Comparison of ENCODE assay signal across 8 mouse cellular contexts in genomic region chr16:78301183-78301830, GRCm38 (mm10). TPM values are rescaled to one million over a fixed set of nuclear protein-coding genes. Genes with fewer than 3 reads are reported as not detected.
DNase-seq lines count a peak whose midpoint lies in the region; ATAC-seq and TF ChIP-seq lines count a peak whose summit lies in the region.

Gene Cxadr (plus strand): TSS chr16:78301489.

- ATAC-seq in erythroblast, adult 5-6 weeks (replicated peaks; ENCODE audit: low FRiP score, poor library complexity, severe bottlenecking) = no peak
- peak; percentile 97 for ATAC-seq in midbrain, embryonic 11.5 days (ENCODE audit: low FRiP score)

- peak within 1 kb of the TSS; percentile 62 for H3K4me3 ChIP-seq in erythroblast, embryonic 14.5 days (replicated peaks)
- peak within 1 kb of the TSS; percentile 52 for H3K4me3 ChIP-seq in heart, adult 2 months
- peak within 1 kb of the TSS; percentile 96 for H3K4me3 ChIP-seq in limb, embryonic 10.5 days
- H3K4me3 ChIP-seq in midbrain, embryonic 11.5 days (ENCODE audit: low read depth, low read length) = peak within 1 kb of the TSS; percentile 89

- peaks cover 2% of the 10 kb centered on the region; the same call in 1 of the 2 replicates for H3K4me1 ChIP-seq in erythroblast, embryonic 14.5 days (ENCODE audit: control insufficient read depth)
- peaks cover 2% of the 10 kb centered on the region; the same call in 1 of the 2 replicates for H3K4me1 ChIP-seq in heart, adult 2 months (ENCODE audit: control insufficient read depth, insufficient read depth, low read length)
- H3K4me1 ChIP-seq in limb, embryonic 10.5 days = peaks cover 14% of the 10 kb centered on the region; the same call in 1 of the 2 replicates
- peaks cover 10% of the 10 kb centered on the region for H3K4me1 ChIP-seq in midbrain, embryonic 11.5 days (ENCODE audit: control insufficient read depth, insufficient read depth, low read length)

- H3K4me2 ChIP-seq in midbrain, embryonic 11.5 days = peak within 1 kb of the TSS; percentile 72

- peaks cover 47% of the 10 kb centered on the region for H3K27me3 ChIP-seq in erythroblast, embryonic 14.5 days (ENCODE audit: control insufficient read depth)
- H3K27me3 ChIP-seq in heart, adult 2 months (ENCODE audit: control insufficient read depth, insufficient read depth, low read length) = peaks cover 3% of the 10 kb centered on the region
- peaks cover 15% of the 10 kb centered on the region for H3K27me3 ChIP-seq in limb, embryonic 10.5 days (ENCODE audit: low read depth, poor library complexity, severe bottlenecking)
- no peaks in the 10 kb centered on the region for H3K27me3 ChIP-seq in midbrain, embryonic 11.5 days (ENCODE audit: control insufficient read depth, insufficient read depth, low read length)

- TF ChIP-seq POLR2A in heart, adult 2 months (IDR thresholded peaks at IDR 0.05; ENCODE audit: insufficient read depth, low read depth, low read length) = no peak

- WGBS in heart, adult 2 months = 2% methylated on average over 33 of the region's 34 CpGs
- WGBS in limb, embryonic 10.5 days = under 1% methylated on average over 34 of the region's 34 CpGs
- WGBS in midbrain, embryonic 11.5 days = under 1% methylated on average over 34 of the region's 34 CpGs

- peak within 1 kb of the TSS; percentile 85 for H3K9ac ChIP-seq in heart, adult 2 months (ENCODE audit: low read depth, low read length)
- peak within 1 kb of the TSS; percentile 90 for H3K9ac ChIP-seq in midbrain, embryonic 11.5 days (ENCODE audit: low read length)

- no peaks in the 10 kb centered on the region for H3K9me3 ChIP-seq in erythroblast, embryonic 14.5 days (ENCODE audit: control insufficient read depth, low read length)
- H3K9me3 ChIP-seq in limb, embryonic 10.5 days (replicated peaks) = no peaks in the 10 kb centered on the region
- H3K9me3 ChIP-seq in midbrain, embryonic 11.5 days (ENCODE audit: control insufficient read depth, low read length) = no peaks in the 10 kb centered on the region

- TF ChIP-seq CTCF in heart, adult 2 months (IDR thresholded peaks at IDR 0.05) = no peak

- DNase-seq in embryo, embryonic 11 days = peak; percentile 93
- peak; percentile 67 to 72 for DNase-seq in heart, adult 2 months
- DNase-seq in kidney, adult 18-20 months = peak; percentile 88
- DNase-seq in limb, embryonic 10.5 days (ENCODE audit: low spot score) = peak; percentile 92
- peak; percentile 98 for DNase-seq in midbrain, embryonic 11.5 days (ENCODE audit: low spot score, missing footprints)
- DNase-seq in right cerebral cortex, postnatal 36 days (ENCODE audit: low spot score in 2 of 2) = peak; percentile 82 to 85

- no peak for TF ChIP-seq EP300 in heart, adult 2 months (IDR thresholded peaks at IDR 0.05; ENCODE audit: insufficient read depth, low read depth, low read length)

- H3K36me3 ChIP-seq in erythroblast, embryonic 14.5 days (ENCODE audit: control insufficient read depth) = no peaks in the 10 kb centered on the region
- no peaks in the 10 kb centered on the region for H3K36me3 ChIP-seq in heart, adult 2 months (ENCODE audit: control insufficient read depth, insufficient read depth, low read length)
- H3K36me3 ChIP-seq in limb, embryonic 10.5 days = peaks cover 14% of the 10 kb centered on the region
- no peaks in the 10 kb centered on the region for H3K36me3 ChIP-seq in midbrain, embryonic 11.5 days (ENCODE audit: control insufficient read depth, insufficient read depth, low read length)

- H3K27ac ChIP-seq in heart, adult 2 months = peak within 1 kb of the TSS; percentile 76
- peak within 1 kb of the TSS; percentile 93 for H3K27ac ChIP-seq in limb, embryonic 10.5 days
- H3K27ac ChIP-seq in midbrain, embryonic 11.5 days (ENCODE audit: low read depth, low read length) = peak within 1 kb of the TSS; percentile 80

- no peaks in the 10 kb centered on the region for H3K79me2 ChIP-seq in heart, adult 2 months (replicated peaks; ENCODE audit: control insufficient read depth, insufficient read depth, low read length)

- intact Hi-C loops in heart, adult 2 months (cut with DNase I) = loop anchor here (5.0 kb wide), 1 partner anchor 39 kb away; no protein-coding TSS in a partner anchor

RNA-seq across cellular contexts. Expression of gene Cxadr, which starts in this region (rescaled TPM):
- polyA plus RNA-seq in erythroblast, embryonic 14.5 days (2012) = not detected in 2 replicates
- total RNA-seq in erythroblast, adult 5-6 weeks (2015; ENCODE audit: low replicate concordance) = 0.96 and 2.1 TPM in 2 replicates
- total RNA-seq in erythroblast, adult 5-6 weeks (2017; ENCODE audit: low replicate concordance) = 2.4 and 12.4 TPM in 2 replicates
- 10 to 100 TPM; 40.5 to 43.8 TPM for total RNA-seq in heart, adult 2 months (2021)
- 13.8 and 34.4 TPM in 2 replicates for polyA plus RNA-seq in heart, adult 2 months (2012; rRNA removed)
- 19.6 and 29.4 TPM in 2 replicates for polyA plus RNA-seq in limb, embryonic 10.5 days (2016; fragmentation: Nextera tagmentation; extraction: Ambion mirVana)
- polyA plus RNA-seq in midbrain, embryonic 11.5 days (2014; fragmentation: Nextera tagmentation; extraction: Ambion mirVana) = 69.0 and 76.4 TPM in 2 replicates

Comparison
In these comparisons a context has a peak if more than half of its experiments do, and no peak if none do; other contexts are left out.
1. RNA of gene Cxadr (polyA plus RNA-seq): 69.0 to 76.4 TPM in midbrain, embryonic 11.5 days, 19.6 to 29.4 TPM in limb, embryonic 10.5 days and 13.8 to 34.4 TPM in heart, adult 2 months; not detected in erythroblast, embryonic 14.5 days; every median in the first group is over 10 times any median in the second.
2. Peak in every context shown above with its lines, with median percentiles within 50 percentile points of each other: H3K4me3 ChIP-seq, DNase-seq and H3K27ac ChIP-seq.